Mouse (Mus musculus) erythroblast, embryonic 14.5 days (primary cell): ENCODE data around the gene Klrb1c.

Source experiments
- GATA1 ChIP-seq: IDR thresholded peaks from 2 replicates; pipeline ENCODE4 v1.6.1; 2012; ENCODE audit warnings: low read length, inconsistent platforms, mixed read lengths
- TAL1 ChIP-seq: IDR thresholded peaks from 3 replicates; pipeline ENCODE4 v1.6.1; 2012; ENCODE audit warnings: low read length, inconsistent platforms, mixed read lengths

GRCm38 (mm10) chr6:128833046-128833445 lies 44.0 kb upstream of the Klrb1c start:
- TF ChIP-seq GATA1 (no peak), TAL1 (no peak)
